Mouse (Mus musculus) hindbrain, embryonic 14.5 days (tissue): ENCODE data around the gene Srsf3. TPM values are rescaled to one million over a fixed set of nuclear protein-coding genes. Genes with fewer than 3 reads are reported as not detected.
A peak's percentile ranks its signal among the peaks of the same experiment; 100 is the strongest.

Experiments used
- ATAC-seq: fragments of 200-750 bp; cut with Nextera tagmentation; 2 replicates; pipeline ENCODE4 v1.8.0; 2017; ENCODE audit warnings: moderate number of reproducible peaks, mild to moderate bottlenecking, moderate TSS enrichment, moderate library complexity; ENCODE audit not compliant: low FRiP score
- DNase-seq: peaks from one replicate; pipeline ENCODE4 v3.0.0-alpha.2; 2015; ENCODE audit warnings: low spot score
- H3K27ac ChIP-seq: fragments of 300-500 bp; sonication (generic); 2 replicates; pipeline ENCODE4 v1.5.1; 2014; ENCODE audit warnings: mild to moderate bottlenecking, moderate library complexity
- H3K27me3 ChIP-seq: fragments of 300-500 bp; sonication (generic); 2 replicates; pipeline ENCODE4 v1.6.1; 2014; ENCODE audit warnings: mild to moderate bottlenecking, low read length, mixed read lengths; ENCODE audit not compliant: control insufficient read depth, insufficient read depth
- H3K36me3 ChIP-seq: fragments of 300-500 bp; sonication (generic); replicated peaks from 2 replicates; pipeline ENCODE4 v1.6.1; 2014; ENCODE audit not compliant: control insufficient read depth, insufficient read depth
- H3K4me1 ChIP-seq: fragments of 300-500 bp; sonication (generic); replicated peaks from 2 replicates; pipeline ENCODE4 v1.6.1; 2014; ENCODE audit warnings: antibody characterized with exemption, low read length, mixed read lengths; ENCODE audit not compliant: control insufficient read depth, insufficient read depth
- H3K4me2 ChIP-seq: fragments of 300-500 bp; sonication (generic); replicated peaks from 2 replicates; pipeline ENCODE4 v1.6.1; 2014; ENCODE audit warnings: mild to moderate bottlenecking, moderate library complexity
- H3K4me3 ChIP-seq: fragments of 300-500 bp; sonication (generic); replicated peaks from 2 replicates; pipeline ENCODE4 v1.5.1; 2014; ENCODE audit warnings: mild to moderate bottlenecking, low read length
- H3K9ac ChIP-seq: fragments of 300-500 bp; sonication (generic); 2 replicates; pipeline ENCODE4 v1.6.1; 2014
- H3K9me3 ChIP-seq: fragments of 300-500 bp; sonication (generic); 2 replicates; pipeline ENCODE4 v1.6.1; 2016; ENCODE audit warnings: low read length; ENCODE audit not compliant: control insufficient read depth
- WGBS: fragments of 180-500 bp; shearing (Covaris S2); extraction: QIAGEN DNeasy Blood & Tissue Kit; methylation state at CpG from one replicate; pipeline ENCODE4 v1.1.7; 2014; 5-methylcytosine and 5-hydroxymethylcytosine counted together
- polyA plus RNA-seq: library from polyadenylated mRNA; unstranded; fragments of >200 nt; fragmentation: Nextera tagmentation; extraction: Ambion mirVana; gene quantifications from 2 replicates; pipeline ENCODE4 v1.2.1, GENCODE M21; 2014

Gene Srsf3
- polyA plus RNA-seq, 1 experiment from 2014 or later: 446 TPM

GRCm38 (mm10) chr17:29014235-29014634 lies 18.2 kb upstream of the Srsf3 start:
- H3K4me3 ChIP-seq: no peak overlapping the region
- no peaks in the 10 kb centered on the region for H3K36me3 ChIP-seq
- H3K27ac ChIP-seq: no peak overlapping the region
- no peak overlapping the region for H3K9ac ChIP-seq
- no peaks in the 10 kb centered on the region for H3K9me3 ChIP-seq
- no peaks in the 10 kb centered on the region for H3K4me1 ChIP-seq
- no peak for DNase-seq
- ATAC-seq: no peak
- H3K27me3 ChIP-seq: no peaks in the 10 kb centered on the region
- H3K4me2 ChIP-seq: no peak overlapping the region

GRCm38 (mm10) chr17:29015638-29016037 lies 16.8 kb upstream of the Srsf3 start:
- Histone ChIP-seq H3K36me3 (no peaks in the 10 kb centered on the region), H3K27ac (no peak overlapping the region), H3K9ac (no peak overlapping the region), H3K4me3 (no peak overlapping the region), H3K9me3 (no peaks in the 10 kb centered on the region), H3K4me2 (no peak overlapping the region), H3K27me3 (no peaks in the 10 kb centered on the region), H3K4me1 (no peaks in the 10 kb centered on the region)
- ATAC-seq (no peak), DNase-seq (no peak)
- WGBS: 24% methylated on average over 2 of the region's 2 CpGs

- H3K36me3 ChIP-seq: no peaks in the 10 kb centered on the region
Measured at GRCm38 (mm10) chr17:29016705-29017104, 15.7 kb upstream of the Srsf3 start.

GRCm38 (mm10) chr17:29018292-29018984 lies 14.0 kb upstream of the Srsf3 start:
- no peaks in the 10 kb centered on the region for H3K9me3 ChIP-seq
- no peak overlapping the region for H3K4me2 ChIP-seq
- ATAC-seq (no peak), DNase-seq (no peak)
- H3K27me3 ChIP-seq: no peaks in the 10 kb centered on the region
- H3K36me3 ChIP-seq: no peaks in the 10 kb centered on the region
- no peak overlapping the region for H3K27ac ChIP-seq
- H3K4me3 ChIP-seq: no peak overlapping the region
- H3K9ac ChIP-seq: no peak overlapping the region
- 45% methylated on average over 11 of the region's 11 CpGs for WGBS
- H3K4me1 ChIP-seq: no peaks in the 10 kb centered on the region

More at GRCm38 (mm10) chr17:29016705-29017104, 15.7 kb upstream of the Srsf3 start:
- Histone ChIP-seq H3K9me3 (no peaks in the 10 kb centered on the region), H3K4me3 (no peak overlapping the region), H3K27me3 (no peaks in the 10 kb centered on the region), H3K27ac (no peak overlapping the region), H3K9ac (no peak overlapping the region), H3K4me1 (no peaks in the 10 kb centered on the region), H3K4me2 (no peak overlapping the region)
- DNase-seq (no peak), ATAC-seq (no peak)
- 87% methylated on average over 4 of the region's 4 CpGs for WGBS

- Histone ChIP-seq H3K36me3 (no peaks in the 10 kb centered on the region), H3K9me3 (no peaks in the 10 kb centered on the region), H3K27ac (no peak overlapping the region), H3K27me3 (no peaks in the 10 kb centered on the region), H3K9ac (no peak overlapping the region), H3K4me3 (no peak overlapping the region), H3K4me2 (no peak overlapping the region), H3K4me1 (no peaks in the 10 kb centered on the region)
- ATAC-seq: no peak
- DNase-seq: no peak
- WGBS: 83% methylated on average over 7 of the region's 7 CpGs
Measured at GRCm38 (mm10) chr17:29019391-29019790, 13.0 kb upstream of the Srsf3 start.

GRCm38 (mm10) chr17:29020444-29020843 lies 12.0 kb upstream of the Srsf3 start:
- Histone ChIP-seq H3K9me3 (no peaks in the 10 kb centered on the region), H3K27ac (no peak overlapping the region), H3K4me3 (no peak overlapping the region), H3K36me3 (no peaks in the 10 kb centered on the region), H3K27me3 (no peaks in the 10 kb centered on the region), H3K9ac (no peak overlapping the region), H3K4me2 (no peak overlapping the region), H3K4me1 (no peaks in the 10 kb centered on the region)
- DNase-seq: no peak
- ATAC-seq: no peak

GRCm38 (mm10) chr17:29022230-29022819 lies 10.1 kb upstream of the Srsf3 start:
- no peak for ATAC-seq
- Histone ChIP-seq H3K9me3 (no peaks in the 10 kb centered on the region), H3K4me3 (no peak overlapping the region), H3K4me2 (peak overlapping the region; percentile 22; the same call in 1 of the 2 replicates), H3K27ac (no peak overlapping the region), H3K27me3 (no peaks in the 10 kb centered on the region), H3K4me1 (no peaks in the 10 kb centered on the region), H3K36me3 (no peaks in the 10 kb centered on the region), H3K9ac (no peak overlapping the region)
- whole genome bisulfite sequencing: 22% methylated on average over 15 of the region's 15 CpGs
- DNase-seq: no peak

DNA sequence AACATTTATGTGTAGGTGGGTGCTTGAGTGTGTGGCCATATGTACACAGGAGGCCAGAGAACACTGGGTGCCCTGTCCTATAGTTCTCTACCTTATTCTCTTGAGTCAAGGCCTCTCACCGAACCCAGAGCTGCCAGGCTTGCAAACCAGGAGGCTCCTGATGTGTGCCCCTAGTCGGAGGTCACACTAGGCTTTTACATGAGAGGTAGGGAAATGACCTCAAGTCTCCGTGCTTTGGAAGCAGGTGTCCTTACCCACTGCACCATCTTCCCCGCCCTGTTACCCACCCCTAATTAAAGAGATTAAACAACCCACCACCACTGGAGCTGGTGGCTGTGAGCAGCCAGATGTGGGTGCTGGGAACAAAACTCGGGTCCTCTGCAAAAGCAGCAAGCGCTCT lies 9.1 kb upstream of the Srsf3 start:
- Histone ChIP-seq H3K27me3 (no peaks in the 10 kb centered on the region), H3K9ac (no peak overlapping the region), H3K9me3 (no peaks in the 10 kb centered on the region), H3K36me3 (no peaks in the 10 kb centered on the region), H3K4me3 (no peak overlapping the region), H3K4me1 (no peaks in the 10 kb centered on the region), H3K4me2 (no peak overlapping the region), H3K27ac (no peak overlapping the region)
- 91% methylated on average over 6 of the region's 6 CpGs for WGBS
- no peak for DNase-seq
- ATAC-seq: no peak

DNA sequence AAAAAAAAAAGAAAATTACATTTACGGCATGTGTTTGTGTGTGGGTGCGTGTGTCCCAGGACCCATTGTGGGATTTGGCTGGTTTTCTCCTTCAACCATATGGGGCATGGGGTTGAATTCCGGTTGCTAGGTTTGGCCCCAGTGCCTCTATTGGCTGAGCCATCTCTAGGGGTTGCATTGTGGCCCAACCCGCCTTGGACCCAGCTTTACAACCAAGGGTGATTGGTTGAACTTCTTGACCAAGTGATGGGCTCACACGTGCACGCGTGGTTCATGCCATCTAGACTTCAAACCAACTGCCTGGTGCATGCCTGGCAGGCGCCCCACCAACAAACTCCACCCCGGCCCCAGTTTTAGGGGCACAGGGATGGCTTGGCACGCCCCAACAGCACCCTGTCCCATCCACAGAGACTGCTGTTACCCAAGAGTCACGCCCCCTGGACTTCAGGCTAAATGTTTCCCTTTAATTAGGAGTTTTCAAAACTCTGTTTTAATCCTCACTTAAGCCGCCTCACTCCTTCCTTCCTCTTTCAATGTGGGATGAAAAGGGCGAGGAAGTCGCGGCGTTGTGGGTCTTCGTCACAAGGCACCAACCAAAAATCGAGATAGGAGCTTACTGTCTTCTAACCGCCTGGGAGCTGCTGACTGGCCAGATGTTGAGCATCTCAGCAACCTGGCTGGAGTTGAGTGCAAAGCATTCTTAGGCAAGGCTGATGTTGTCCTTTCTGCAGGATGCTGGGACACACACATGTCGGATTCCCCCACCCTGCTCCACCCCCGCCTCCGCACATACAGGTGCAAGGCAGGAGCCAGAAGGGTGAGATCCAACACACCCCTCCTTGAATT lies 8.2 kb upstream of the Srsf3 start:
- Histone ChIP-seq H3K27ac (no peak overlapping the region), H3K4me2 (no peak overlapping the region), H3K27me3 (no peaks in the 10 kb centered on the region), H3K9me3 (no peaks in the 10 kb centered on the region), H3K36me3 (no peaks in the 10 kb centered on the region), H3K9ac (no peak overlapping the region), H3K4me1 (no peaks in the 10 kb centered on the region), H3K4me3 (no peak overlapping the region)
- 58% methylated on average over 22 of the region's 22 CpGs for WGBS
- ATAC-seq (no peak), DNase-seq (no peak)
